Mouse (Mus musculus): Measurements from ENCODE around the gene Dysf. TPM values are rescaled to one million over a fixed set of nuclear protein-coding genes. Genes with fewer than 3 reads are reported as not detected.
A peak's percentile ranks its signal among the peaks of the same experiment; 100 is the strongest.

Gene Dysf
- polyA plus RNA-seq, 1 experiment from 2014 or later, result 13.7 TPM

GRCm38 (mm10) chr6:84232063-84232760 lies 223.8 kb downstream of the Dysf start:
- Histone ChIP-seq H3K4me1 (peaks cover 59% of the 10 kb centered on the region), H3K27me3 (ENCODE audit: insufficient read depth, poor library complexity, severe bottlenecking) (peaks cover 16% of the 10 kb centered on the region), H3K36me3 (no peaks in the 10 kb centered on the region), H3K9me3 (no peaks in the 10 kb centered on the region), H3K4me3 (no peak overlapping the region), H3K27ac (peak overlapping the region; percentile 49; the same call in 1 of the 2 replicates)
- no peak for DNase-seq (ENCODE audit: low spot score)
- 43% methylated on average over 8 of the region's 8 CpGs for WGBS

DNA sequence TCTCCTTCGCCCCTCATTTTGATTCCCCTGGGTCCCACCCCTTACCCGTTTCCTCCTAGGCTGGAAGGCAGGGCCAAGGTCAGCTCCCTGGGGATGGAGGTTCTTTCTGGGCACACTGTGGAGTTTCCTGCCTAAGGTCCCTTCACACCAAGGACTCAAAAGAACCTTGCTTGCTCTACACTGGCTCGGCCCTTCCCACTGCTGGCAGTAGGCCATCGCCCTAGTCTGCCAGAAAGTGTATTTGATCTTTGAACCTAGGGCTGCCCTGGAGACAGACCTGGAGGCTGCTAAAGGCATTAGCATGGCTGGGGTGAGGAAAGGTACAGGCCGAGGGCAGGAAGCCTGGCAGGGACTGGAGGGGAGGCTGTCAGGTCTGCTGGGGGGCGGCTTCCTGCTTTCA lies 225.4 kb downstream of the Dysf start:
- Histone ChIP-seq H3K4me1 (peaks cover 45% of the 10 kb centered on the region), H3K4me3 (no peak overlapping the region), H3K36me3 (no peaks in the 10 kb centered on the region), H3K9me3 (no peaks in the 10 kb centered on the region), H3K27ac (0 out of 2 replicates have a peak overlapping the region, but pooled peaks have one; percentile 1), H3K27me3 (ENCODE audit: insufficient read depth, poor library complexity, severe bottlenecking) (peaks cover 7% of the 10 kb centered on the region)
- WGBS, result 61% methylated on average over 6 of the region's 6 CpGs
- DNase-seq (ENCODE audit: low spot score), result no peak

DNA sequence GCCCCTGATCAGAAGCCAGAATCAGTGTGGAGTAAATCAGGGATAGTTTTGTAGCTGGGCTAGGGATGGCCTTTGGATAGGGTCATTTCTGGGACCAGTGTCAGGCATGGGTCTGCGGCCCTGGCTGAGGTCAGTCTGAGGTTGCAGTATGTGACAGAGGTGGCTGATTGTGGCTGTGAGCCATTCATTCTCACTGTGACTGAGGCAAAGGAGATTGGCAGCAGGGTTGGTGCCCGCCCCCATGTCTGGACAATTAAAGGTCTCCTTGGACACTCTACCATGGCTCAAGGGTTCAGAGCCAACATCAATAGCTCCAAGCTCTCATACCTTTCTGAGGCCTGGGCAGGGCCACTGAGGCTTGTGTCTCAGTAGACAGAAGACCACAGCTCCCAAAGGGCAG lies 227.0 kb downstream of the Dysf start:
- H3K27me3 ChIP-seq (ENCODE audit: insufficient read depth, poor library complexity, severe bottlenecking), result peaks cover 6% of the 10 kb centered on the region; the same call in 1 of the 2 replicates
- no peaks in the 10 kb centered on the region for H3K9me3 ChIP-seq
- no peak overlapping the region for H3K27ac ChIP-seq
- no peak for DNase-seq (ENCODE audit: low spot score)
- H3K4me1 ChIP-seq, result peaks cover 31% of the 10 kb centered on the region
- 80% methylated on average over 2 of the region's 2 CpGs for WGBS
- no peak overlapping the region for H3K4me3 ChIP-seq
- H3K36me3 ChIP-seq, result no peaks in the 10 kb centered on the region

GRCm38 (mm10) chr6:84243385-84243784 lies 235.0 kb downstream of the Dysf start:
- peak overlapping the region; percentile 36; the same call in 1 of the 2 replicates for H3K27ac ChIP-seq
- no peaks in the 10 kb centered on the region for H3K9me3 ChIP-seq
- no peak overlapping the region for H3K4me3 ChIP-seq
- H3K4me1 ChIP-seq, result peaks cover 10% of the 10 kb centered on the region
- 80% methylated on average over 3 of the region's 3 CpGs for WGBS
- DNase-seq (ENCODE audit: low spot score), result no peak
- no peaks in the 10 kb centered on the region for H3K27me3 ChIP-seq (ENCODE audit: insufficient read depth, poor library complexity, severe bottlenecking)
- no peaks in the 10 kb centered on the region for H3K36me3 ChIP-seq

DNA sequence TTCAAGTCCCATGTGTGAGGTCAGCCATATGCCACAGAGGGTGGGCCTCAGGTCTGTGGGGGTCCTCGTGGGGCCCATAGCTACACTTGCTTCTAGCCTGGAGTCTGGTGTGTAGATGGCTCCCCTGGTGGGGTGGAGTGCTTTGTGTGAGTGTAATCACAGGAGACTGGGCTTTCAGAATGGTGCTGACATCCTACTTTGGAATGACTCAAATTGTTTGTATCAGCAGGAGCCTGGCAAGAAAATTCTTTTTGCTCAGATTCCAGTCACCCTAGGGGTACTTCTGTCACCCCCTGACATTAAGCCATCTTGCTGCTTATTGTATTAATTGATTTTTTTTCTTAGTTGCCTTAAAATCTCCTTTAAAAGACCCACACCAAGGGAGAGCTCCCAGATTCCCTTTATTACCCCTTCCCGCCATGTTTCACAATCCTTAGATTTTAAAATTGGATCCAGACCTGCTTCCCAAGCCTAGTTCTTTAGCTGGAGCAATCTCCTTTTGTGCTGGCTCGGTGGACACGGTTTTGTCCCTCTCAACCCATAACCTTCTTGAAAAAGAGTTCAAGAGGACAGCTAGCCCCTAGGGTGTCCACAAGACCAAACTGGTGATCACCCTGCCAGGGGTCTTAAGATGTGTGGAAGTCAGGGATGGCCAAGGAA lies 237.8 kb downstream of the Dysf start:
- peaks cover 10% of the 10 kb centered on the region for H3K4me1 ChIP-seq
- H3K4me3 ChIP-seq, result no peak overlapping the region
- DNase-seq (ENCODE audit: low spot score), result no peak
- H3K36me3 ChIP-seq, result no peaks in the 10 kb centered on the region
- H3K9me3 ChIP-seq, result no peaks in the 10 kb centered on the region
- H3K27me3 ChIP-seq (ENCODE audit: insufficient read depth, poor library complexity, severe bottlenecking), result no peaks in the 10 kb centered on the region
- WGBS, result 78% methylated on average over 4 of the region's 4 CpGs
- no peak overlapping the region for H3K27ac ChIP-seq

DNA sequence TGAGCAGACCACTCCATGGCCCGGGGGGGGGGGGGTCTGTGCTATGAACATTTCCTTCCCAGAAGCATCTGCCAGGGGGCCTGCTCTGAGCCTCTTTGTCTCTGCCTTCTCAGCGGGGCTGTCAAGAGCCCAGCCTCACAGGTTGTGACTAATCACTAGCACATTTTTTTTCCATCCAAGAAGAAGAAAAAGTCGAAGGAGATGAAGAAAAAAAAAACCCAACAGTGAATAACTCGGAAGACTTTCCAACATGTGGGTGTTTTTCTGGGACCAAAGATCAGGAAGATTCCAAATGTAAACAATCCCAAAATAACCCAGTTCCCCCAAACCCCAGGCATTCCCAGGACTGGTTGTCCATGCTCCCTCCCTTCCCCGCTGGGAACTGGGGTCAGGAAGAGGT lies 238.6 kb downstream of the Dysf start:
- no peaks in the 10 kb centered on the region for H3K9me3 ChIP-seq
- H3K27me3 ChIP-seq (ENCODE audit: insufficient read depth, poor library complexity, severe bottlenecking), result no peaks in the 10 kb centered on the region
- peaks cover 10% of the 10 kb centered on the region for H3K4me1 ChIP-seq
- H3K36me3 ChIP-seq, result no peaks in the 10 kb centered on the region
- WGBS, result 32% methylated on average over 5 of the region's 5 CpGs
- no peak overlapping the region for H3K27ac ChIP-seq
- no peak overlapping the region for H3K4me3 ChIP-seq
- DNase-seq (ENCODE audit: low spot score), result no peak

Other genes starting within 250 kb of the Dysf start
- gene Ankrd53, start 245.9 kb upstream of the Dysf start, polyA plus RNA-seq (2016; fragmentation: Nextera tagmentation; extraction: Ambion mirVana), result 0.09 and 0.10 TPM in 2 replicates
- gene Tex261, start 232.8 kb upstream of the Dysf start, polyA plus RNA-seq (2016; fragmentation: Nextera tagmentation; extraction: Ambion mirVana), result 82.4 and 88.7 TPM in 2 replicates
- gene Nagk, start 213.6 kb upstream of the Dysf start, polyA plus RNA-seq (2016; fragmentation: Nextera tagmentation; extraction: Ambion mirVana), result 44.1 and 49.4 TPM in 2 replicates
- 13.9 and 20.3 TPM in 2 replicates for gene Paip2b, start 176.8 kb upstream of the Dysf start, polyA plus RNA-seq (2016; fragmentation: Nextera tagmentation; extraction: Ambion mirVana)
- gene Zfp638, start 141.5 kb upstream of the Dysf start, polyA plus RNA-seq (2016; fragmentation: Nextera tagmentation; extraction: Ambion mirVana), result 44.7 and 51.8 TPM in 2 replicates